Mouse (Mus musculus): ENCODE measurements around the gene Mgat4e. TPM values are rescaled to one million over a fixed set of nuclear protein-coding genes. Genes with fewer than 3 reads are reported as not detected.

The Mgat4e gene
- total and polyA plus RNA-seq, 3 experiments, result not detected

DNA sequence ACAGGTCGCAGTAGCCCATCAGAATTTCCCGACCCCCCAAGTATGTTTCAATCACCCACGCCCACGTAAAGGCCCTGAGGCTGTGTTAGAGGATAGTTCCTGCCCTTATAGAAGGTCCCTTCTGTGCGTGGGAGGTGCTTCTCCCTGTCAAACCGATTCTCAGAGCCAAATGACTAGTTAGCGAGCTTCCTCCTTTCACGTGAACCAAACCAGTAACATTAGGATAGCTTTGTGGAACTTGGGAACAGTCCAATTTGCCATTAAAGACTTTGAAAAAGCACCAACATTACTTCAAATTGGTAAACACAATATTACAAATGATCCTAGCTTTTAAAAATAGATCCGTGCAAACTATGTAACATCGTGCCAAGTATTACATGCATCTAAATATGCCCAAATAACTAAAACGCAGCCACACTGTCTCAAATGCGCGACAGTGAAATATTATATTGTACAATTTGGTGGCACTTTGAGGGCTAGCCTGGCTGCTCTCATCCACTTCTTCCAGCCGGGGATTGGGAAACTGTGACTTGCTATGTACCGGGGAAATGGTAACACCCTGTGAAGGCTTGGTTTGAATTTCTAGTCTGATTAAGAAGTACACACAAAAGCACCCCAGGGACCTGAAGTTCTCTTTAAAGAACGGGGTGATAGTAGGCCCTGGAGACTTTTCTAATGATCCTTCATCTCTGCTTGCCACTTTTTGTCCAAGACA, 35.4 kb downstream of the Mgat4e start:
- DNase-seq, result peak; percentile 16

DNA sequence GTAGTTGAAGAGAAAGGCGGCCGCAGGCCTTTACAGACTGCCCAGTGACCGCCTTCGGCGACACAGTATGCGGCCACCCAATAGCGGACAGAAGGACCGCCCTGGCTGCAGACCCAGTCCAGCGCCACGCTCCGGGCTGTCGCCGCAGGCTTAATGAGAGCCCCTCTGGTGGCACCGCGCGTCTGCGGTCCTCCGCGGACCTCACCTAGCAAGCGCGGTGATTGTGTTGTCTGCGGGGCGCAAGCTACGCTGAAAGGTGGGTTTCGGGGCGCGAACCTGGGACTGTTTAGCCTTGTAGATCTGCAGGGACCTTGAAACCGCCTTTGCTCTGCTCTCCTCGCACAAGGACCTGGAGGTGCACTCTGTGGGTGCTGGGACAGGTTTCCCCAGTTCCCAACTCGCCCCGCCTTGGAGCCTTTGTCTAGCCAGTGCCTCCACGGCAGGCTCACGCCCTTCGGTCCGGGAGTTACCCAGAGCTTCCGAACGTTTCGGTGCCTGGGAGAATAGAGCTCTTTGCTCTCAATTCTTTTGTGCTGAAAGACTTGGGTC, 36.1 kb downstream of the Mgat4e start:
- DNase-seq, result peak; percentile 45

DNA sequence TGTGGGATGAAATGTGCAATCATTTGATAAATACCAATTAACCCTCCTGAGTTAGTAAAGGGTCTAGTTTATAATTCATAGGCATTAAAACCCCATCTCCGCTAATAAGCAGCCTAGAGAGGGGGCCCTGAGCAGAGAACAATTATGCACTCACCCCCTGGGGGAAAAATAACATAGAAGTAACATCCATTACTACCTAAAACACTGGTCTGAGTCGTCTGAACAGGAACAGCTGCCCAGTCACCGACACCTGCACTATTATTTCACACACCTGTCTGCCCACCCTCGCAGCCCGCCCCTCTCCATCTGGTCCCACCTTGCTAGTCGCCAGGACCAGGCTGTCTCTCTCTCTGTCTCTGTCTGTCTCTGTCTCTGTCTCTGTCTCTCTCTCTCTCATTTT, 36.9 kb downstream of the Mgat4e start:
- no peak for DNase-seq

DNA sequence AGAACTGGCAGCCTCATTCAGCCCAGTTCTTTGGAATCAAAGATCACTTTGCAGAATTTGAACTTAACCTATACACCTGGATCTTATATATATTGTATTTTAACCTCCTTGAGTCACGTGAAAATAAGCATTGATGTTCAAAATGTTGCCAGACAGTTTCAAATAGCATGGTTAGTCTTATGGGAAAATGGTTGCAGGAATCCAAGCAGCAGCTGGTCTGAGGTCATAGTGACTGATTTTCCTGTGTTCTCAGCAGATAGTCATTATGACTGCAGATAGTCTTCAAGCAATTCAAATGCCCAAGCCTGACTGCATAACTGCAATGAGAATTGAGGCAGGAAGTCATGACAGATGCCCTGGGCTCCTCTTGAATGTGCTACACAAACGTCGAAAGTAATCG, 37.3 kb downstream of the Mgat4e start:
- DNase-seq, result no peak

DNA sequence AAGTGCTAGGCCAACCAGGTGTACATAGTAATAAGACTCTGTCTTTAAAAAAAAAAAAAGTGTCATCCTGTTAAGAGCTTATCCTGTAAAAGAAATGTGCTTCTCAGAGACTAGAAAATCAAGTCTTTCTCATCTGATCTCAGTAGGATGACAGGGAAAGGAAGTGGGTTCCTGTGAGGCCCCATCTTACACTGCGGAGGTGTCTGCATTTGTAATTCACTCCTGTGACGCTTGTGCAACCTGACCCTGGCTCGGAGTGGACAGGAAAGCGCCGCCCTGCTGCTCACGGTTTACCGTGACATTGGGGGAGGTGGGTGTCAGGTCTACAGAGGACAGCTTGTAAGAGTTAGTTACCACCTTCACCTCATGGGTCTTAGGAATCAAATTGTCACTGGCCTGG, 39.5 kb downstream of the Mgat4e start:
- DNase-seq, result no peak

DNA sequence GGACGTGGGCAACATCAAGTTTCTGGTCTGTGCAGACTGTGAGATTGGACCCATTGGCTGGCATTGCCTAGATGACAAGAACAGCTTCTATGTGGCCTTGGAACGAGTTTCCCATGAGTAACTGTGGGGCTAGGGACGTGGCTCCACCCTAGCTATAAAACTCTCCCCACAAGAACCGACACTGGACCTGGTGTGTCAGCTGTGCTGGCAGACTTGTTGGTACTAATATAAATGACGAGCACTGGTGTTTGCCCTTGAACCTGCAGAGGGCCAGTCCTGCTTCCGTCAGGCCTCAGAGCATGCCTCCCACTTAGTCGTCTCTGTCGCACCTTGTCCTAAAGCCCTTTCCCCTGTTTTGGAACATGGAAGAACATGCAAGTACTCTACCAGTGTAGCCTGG, 43.3 kb downstream of the Mgat4e start:
- DNase-seq, result peak; percentile 83

DNA sequence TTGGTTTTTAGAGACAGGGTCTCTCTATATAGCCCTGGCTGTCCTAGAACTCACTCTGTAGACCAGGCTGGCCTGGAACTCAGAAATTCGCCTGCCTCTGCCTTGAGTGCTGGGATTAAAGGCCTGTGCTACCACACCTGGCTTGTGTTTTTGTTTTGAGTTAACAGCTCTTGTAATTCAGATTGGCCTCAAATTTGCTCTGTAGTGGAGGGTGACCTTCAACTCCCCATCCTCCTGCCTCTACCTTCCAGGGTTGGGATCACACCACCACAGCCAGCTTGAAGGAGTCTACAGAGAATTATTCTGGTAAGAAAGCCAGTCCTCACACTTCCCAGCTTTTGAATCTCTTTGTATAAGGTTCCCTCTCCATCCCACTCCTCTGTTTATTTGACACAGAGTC, 48.6 kb downstream of the Mgat4e start:
- no peak for DNase-seq

DNA sequence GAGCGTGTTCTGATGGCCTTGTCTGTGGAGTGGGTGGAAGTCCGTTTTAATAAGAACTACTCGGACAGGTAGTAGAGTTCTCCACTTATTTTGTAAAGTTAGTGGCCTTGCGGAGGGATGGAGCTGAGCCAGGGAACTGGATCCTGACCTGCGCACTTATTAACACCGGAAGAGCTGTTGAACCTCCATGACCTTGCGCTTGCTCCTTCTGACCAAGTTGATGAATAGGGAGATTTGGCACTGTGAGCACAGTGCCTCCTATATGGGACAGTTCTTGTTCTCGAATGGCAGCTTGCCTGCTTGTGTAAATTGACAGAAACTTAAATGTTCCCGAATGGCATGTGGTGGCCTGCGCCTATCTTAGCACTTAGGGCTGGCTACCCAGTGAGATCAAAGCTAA, 53.5 kb downstream of the Mgat4e start:
- peak; percentile 52 for DNase-seq

DNA sequence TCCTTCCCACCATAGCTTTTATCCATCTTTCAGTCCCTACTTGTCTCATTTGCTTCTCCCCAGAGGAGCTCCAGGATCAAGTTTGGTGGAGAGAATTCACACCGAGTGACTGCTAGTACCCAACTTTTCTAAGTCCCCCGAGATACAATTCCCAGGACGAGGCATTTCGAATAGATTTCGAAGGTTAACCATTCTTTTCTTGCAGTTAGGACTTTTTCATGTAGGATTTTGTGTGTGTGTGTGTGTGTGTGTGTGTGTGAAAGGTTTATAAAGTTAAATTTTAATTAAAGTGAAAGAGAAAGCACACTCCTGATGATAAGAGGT, 54.3 kb downstream of the Mgat4e start:
- no peak for DNase-seq

DNA sequence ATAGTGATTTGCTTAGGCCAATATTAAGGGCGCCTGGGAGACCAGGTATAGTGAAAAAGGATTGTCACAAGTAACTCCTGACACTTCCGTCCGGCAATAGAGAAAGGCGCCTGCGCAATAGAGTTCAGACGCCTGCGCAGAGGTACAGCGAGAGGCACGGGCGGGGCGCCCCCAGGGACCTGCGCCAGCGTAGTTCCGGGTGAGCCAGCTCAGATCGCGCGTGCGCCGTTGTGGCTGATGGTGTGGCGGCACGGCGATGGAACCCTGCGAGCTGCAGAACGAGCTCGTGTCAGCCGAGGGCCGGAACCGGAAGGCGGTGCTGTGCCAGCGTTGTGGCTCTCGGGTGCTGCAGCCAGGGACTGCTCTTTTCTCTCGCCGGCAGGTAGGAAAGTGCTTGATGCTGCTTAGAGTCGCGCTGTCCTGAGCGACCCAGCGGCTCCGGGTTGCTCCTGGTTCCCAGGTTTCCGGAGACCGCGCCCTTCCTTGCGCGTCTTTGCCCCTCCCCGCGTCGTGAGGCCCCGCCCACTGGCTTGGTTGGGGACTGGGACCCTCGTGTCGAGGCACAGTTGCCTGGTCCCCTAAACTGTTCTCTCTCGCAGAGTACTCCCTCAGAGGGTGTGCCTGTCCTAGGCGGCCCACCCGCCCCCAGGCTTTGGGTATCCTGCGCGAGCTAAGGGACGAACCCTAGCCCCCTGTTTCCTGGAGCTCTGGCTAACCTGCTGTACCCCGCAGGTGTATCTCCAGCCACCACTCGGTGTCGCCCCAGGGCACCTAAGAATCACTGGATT, 54.9 kb downstream of the Mgat4e start, which contains the start of gene Rabif:
TSS of gene Rabif (plus strand) at position 221 of the 788 bp plus-strand sequence.
- DNase-seq, result peak; percentile 99

DNA sequence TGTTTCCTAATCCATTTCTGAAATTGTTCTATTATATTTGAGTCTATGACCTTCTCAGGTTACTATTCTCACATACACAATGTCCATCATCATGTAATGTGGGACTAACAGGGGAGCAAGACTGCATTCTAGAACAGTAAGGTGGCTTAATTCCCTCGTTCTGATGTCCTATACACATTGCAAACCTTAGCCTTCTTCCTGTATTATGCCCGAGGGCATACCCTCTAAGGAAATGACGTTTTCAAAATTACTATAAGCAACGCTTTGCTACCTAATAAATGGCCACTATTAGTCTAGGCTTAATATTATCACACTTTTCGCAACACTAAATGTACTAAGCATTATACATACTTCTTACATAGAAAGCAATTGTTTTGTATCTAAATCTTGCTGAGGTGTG, 55.5 kb downstream of the Mgat4e start:
- no peak for DNase-seq

DNA sequence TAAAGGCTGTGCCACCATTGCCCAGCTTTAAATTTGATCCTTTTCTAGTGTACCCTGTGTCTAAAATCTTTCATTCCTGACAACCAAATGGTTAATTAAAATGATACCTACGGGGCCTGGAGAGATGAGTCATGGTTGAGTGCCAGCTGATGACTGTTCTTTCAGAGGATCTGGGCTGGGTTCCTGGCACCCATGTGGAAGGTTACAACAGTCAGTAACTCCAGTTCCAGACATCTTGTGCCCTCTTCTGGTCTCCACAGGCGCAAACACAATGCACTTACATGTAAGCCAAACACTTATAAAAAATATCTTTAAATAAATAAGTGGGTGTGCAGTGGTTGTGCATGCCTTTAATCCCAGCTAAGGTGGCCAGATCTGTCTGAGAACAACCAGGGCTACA, 56.0 kb downstream of the Mgat4e start:
- DNase-seq, result no peak

DNA sequence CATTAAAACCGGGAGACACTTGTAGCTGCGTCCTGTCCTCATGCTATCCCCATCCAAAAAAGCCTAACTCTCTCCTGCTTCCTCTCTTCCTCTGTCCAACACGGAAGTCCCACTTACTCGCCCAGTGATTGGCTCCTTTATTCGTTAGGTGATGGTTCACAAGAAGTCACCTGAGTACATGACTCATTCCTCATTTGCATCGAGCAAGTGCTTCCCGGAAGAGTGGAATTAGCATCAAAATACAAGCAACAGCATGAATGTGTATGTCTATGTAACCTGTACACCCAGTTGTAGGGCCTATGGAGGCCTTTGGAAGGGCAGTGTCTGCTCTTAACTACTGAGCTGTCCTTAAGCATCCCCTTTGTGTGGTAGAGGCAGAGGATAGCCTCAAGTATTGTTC, 57.2 kb downstream of the Mgat4e start:
- no peak for DNase-seq

Other genes with a start within 250 kb of the Mgat4e start
- gene Ppfia4, start 216.8 kb downstream of the Mgat4e start, total RNA-seq (2021), result 1 to 10 TPM in 1 of 2 experiments, under 1 TPM in 1; 0.86 to 1.5 TPM
- gene Ppfia4, start 216.8 kb downstream of the Mgat4e start, polyA plus RNA-seq (2012; rRNA removed), result 6.8 and 8.0 TPM in 2 replicates
- gene Tmem183a, start 187.7 kb downstream of the Mgat4e start, total RNA-seq (2021), result 10 to 100 TPM; 50.0 to 55.4 TPM
- gene Tmem183a, start 187.7 kb downstream of the Mgat4e start, polyA plus RNA-seq (2012; rRNA removed), result 37.4 and 40.7 TPM in 2 replicates
- not detected for gene 4933406M09Rik, start 163.7 kb downstream of the Mgat4e start, total RNA-seq (2021)
- gene 4933406M09Rik, start 163.7 kb downstream of the Mgat4e start, polyA plus RNA-seq (2012; rRNA removed), result not detected in 2 replicates
- gene Cyb5r1, start 144.1 kb downstream of the Mgat4e start, total RNA-seq (2021), result 10 to 100 TPM; 34.2 to 82.9 TPM
- 81.8 and 85.3 TPM in 2 replicates for gene Cyb5r1, start 144.1 kb downstream of the Mgat4e start, polyA plus RNA-seq (2012; rRNA removed)
- gene Adipor1, start 134.3 kb downstream of the Mgat4e start, total RNA-seq (2021), result 100 to 1,000 TPM; 123 to 129 TPM
- 328 and 482 TPM in 2 replicates for gene Adipor1, start 134.3 kb downstream of the Mgat4e start, polyA plus RNA-seq (2012; rRNA removed)
- gene Klhl12, start 94.2 kb downstream of the Mgat4e start, total RNA-seq (2021), result 10 to 100 TPM; 17.0 to 20.9 TPM
- gene Klhl12, start 94.2 kb downstream of the Mgat4e start, polyA plus RNA-seq (2012; rRNA removed), result 3.6 and 4.7 TPM in 2 replicates
- 10 to 100 TPM; 28.6 to 30.0 TPM for gene Rabif, start 55.0 kb downstream of the Mgat4e start, total RNA-seq (2021)
- gene Rabif, start 55.0 kb downstream of the Mgat4e start, polyA plus RNA-seq (2012; rRNA removed), result 13.9 and 18.2 TPM in 2 replicates
- gene Kdm5b, start 10.5 kb upstream of the Mgat4e start, total RNA-seq (2021), result 10 to 100 TPM; 36.0 TPM
- gene Kdm5b, start 10.5 kb upstream of the Mgat4e start, polyA plus RNA-seq (2012; rRNA removed), result 22.3 and 23.5 TPM in 2 replicates
- gene Syt2, start 97.0 kb upstream of the Mgat4e start, total RNA-seq (2021), result under 1 TPM; 0.06 to 0.17 TPM
- 0.01 and 0.55 TPM in 2 replicates for gene Syt2, start 97.0 kb upstream of the Mgat4e start, polyA plus RNA-seq (2012; rRNA removed)

Data from adrenal gland, adult 2 months (tissue).